Mouse (Mus musculus) telencephalon, adult 2 months (tissue): Measurements from ENCODE around the gene Shmt2.

Source experiments
- DNase-seq: peaks from one replicate; pipeline ENCODE4 v3.0.0-alpha.2; 2011; ENCODE audit warnings: low read depth, low spot score

Shmt2 gene

GRCm38 (mm10) chr10:127522088-127522581 is at the start of gene Shmt2:
Shmt2 (minus strand) TSS chr10:127522444.
- peak; percentile 88 for DNase-seq

DNA sequence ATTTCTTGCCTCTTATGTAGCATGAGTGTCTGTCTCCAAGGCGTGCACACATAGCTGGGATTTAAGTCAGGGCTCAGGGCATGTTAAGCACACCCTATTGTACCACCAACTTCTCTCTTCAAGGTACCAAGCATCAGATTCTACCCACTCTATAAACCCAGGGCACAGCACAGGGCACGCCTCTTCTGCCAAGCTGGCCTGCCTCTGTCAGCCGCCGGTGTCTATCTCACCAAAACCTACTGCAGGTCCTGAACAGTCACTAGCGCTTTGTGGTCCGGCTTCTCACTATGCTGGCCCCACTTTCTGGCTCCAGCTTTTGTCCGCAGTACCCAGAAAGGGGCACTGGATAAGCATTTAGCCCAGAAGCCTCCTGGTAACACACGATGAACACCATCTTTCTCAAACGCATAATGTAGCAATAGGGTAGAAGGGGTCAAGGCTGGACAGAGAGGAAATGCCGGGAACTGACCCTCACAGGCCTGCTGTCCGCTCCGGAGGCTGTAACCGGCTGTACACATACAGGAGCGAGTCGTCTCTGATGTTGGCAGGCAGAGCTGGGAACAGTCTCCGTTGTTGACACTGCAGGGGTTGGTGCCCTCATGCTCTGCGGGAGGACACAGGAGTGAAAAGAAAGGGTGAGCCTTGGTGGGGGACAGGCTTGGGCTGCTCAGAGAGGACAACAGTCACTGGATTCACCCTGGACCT is 48.8 kb upstream of the Shmt2 start:
- no peak for DNase-seq

DNA sequence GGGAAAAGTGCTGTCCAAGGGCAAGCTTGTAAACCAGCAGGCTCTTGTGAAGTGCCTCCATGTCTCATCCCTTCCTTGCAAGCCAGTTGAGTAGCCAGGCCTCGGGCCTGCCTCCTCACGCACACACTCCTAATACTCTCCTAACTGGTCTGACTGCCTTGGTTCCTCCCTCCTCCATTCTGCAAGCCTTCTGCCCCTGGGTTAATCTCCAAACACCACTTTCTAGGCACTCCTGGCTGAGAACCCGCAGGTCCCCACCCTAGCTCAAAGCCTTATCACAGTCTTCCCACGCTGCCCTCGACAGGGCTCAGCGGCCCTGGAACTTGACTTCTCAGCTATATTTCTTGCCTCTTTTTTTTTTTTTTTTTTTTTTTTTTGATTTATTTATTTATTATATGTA is 48.1 kb upstream of the Shmt2 start:
- no peak for DNase-seq

DNA sequence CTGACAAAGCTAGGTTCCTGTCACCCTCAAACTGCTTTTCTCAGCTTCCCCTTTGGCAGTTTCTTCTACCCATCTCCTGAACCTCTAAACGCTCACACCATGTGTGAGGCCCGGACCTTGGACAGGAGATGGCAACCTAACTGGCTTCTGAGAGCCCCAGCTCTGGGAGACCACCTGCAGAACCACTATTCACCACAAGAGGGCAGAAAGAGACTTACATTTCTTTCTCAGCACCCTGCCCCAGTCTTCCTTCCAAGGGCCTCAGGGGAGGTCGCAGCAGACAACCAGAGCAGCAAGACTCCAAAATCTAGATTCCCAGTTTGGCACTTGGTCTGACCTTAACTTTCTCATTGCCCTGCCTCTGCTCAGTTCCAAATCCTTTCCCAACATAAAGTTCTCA is 47.2 kb upstream of the Shmt2 start:
- no peak for DNase-seq

- DNase-seq: no peak
Observed at GRCm38 (mm10) chr10:127566553-127567326, 44.5 kb upstream of the Shmt2 start.

DNA sequence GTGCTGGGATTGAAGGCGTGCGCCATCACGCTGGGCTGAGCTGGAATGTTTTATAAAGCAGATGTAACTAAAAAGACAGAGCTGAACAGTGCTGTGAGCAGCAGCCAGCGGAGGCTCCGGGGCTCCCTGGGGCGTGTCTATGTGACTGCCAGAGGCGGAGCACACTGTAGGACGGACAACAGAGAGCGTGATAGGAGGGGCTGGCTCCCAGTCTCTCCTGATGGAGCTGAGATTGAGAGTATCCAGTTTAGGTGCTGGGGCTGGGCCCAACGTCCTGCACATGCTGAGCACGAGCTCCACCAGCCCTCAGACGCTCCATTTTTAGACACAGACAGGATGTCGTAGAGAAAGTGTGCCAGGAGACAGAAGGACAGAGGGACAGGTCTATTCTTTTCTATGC is 42.1 kb upstream of the Shmt2 start:
- peak; percentile 48 for DNase-seq

DNA sequence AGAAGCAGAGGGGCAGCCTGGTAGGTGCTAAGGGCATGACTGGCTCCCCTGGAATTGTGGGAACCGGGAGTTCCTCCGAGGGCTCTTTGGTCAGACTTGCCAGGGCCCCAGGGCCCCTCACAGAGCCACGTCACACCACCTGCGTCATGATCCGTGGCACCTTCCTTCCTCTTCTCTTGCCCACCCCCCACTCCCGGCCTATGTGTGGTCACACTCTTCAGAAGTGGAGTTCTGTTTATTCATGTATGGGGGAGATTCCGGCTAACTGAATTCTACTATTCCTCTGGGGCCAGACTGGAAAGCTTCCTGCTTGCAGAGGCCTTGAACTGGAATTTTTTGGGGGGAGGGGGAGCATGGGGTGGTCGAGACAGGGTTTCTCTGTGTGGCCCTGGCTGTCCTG is 41.6 kb upstream of the Shmt2 start:
- DNase-seq: no peak

DNA sequence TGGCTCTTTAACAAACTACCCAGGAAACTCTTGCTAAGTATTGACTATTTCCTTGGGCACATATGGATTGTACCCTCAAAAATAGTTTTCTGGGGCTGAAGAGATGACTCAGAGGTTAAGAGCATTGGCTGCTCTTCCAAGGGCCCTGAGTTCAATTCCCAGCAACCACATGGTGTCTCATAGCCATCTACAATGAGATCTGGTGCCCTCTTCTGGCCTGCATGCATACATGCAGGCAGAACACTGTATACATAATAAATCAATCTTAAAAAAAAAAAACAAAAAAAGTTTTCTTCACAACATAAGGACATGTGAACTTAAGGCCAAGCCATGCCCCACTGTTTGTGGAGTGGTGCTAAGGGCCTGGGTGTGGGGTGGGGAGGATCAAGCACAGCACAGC is 38.9 kb upstream of the Shmt2 start:
- DNase-seq: no peak

GRCm38 (mm10) chr10:127557397-127557796 is 35.2 kb upstream of the Shmt2 start:
- no peak for DNase-seq

DNA sequence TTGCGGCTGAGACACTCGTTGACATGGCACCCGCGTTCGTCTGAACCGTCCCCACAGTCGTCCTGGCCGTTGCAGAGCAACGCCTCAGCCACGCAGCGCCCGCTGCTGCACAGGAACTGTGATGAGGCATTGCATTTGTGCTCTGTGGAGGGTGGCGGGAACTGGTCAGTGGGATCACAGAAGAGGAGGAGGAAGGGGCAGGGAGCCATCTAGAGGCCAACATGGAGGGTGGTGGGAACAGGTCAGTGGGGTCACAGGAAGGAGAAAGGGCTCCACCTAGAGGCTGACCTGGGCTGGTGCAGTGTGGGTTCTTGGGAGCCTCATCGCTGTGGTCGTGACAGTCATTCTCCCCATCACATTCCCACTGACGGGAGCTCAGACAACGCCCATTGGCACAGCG is 33.5 kb upstream of the Shmt2 start:
- DNase-seq: no peak

DNA sequence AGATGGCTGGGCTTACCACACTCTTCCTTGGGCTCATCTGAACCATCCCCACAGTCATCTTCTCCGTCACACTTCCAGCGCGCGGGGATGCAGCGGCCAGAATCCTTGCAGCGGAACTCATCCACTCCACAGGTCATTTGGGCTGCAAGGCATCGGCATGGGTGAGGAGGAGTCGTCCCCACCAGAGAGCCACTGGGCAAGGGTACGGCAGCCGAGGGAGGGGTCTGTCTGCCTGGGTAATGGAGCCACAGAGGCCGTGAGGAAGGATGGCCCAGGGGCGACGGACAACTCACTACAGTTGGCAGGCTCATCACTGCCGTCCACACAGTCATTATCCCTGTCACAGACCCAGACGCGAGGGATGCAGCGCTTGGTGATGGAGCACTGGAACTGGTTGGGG is 27.6 kb upstream of the Shmt2 start:
- no peak for DNase-seq

DNA sequence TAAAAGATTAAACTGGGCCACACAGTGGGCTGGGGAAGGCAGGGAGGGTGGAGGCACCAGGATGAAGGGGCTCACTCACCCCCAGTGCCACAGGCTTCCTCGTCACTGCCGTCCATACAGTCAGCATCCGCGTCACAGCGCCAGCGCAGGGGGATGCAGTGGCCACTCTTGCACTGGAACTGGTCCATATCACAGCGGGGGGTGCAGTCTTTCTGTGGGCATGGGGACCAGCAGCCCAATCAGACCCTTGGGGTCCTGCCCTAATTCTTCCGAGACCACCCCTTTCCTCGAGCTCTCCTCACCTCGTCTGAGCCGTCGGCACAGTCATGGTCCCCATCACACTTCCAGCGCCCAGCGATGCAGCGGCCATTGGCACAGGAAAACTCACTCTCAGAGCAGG is 26.0 kb upstream of the Shmt2 start:
- DNase-seq: no peak

DNA sequence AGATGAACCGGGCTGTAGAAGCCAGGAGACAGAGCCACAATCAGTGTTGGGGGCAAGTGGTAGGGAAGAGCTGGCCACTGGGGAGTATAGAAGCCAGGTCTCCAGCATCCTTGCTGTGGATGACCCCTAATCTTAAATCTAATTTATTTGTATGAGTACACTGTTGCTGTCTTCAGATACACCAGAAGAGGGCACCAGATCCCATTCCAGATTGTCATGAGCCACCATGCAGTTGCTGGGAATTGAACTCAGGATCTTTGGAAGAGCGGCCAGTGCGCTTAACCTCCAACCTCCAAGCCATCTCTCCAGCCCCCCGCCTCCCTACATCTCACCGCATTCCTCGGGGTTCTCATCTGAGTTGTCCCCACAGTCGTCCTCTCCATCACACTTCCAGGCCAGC is 24.3 kb upstream of the Shmt2 start:
- no peak for DNase-seq

DNA sequence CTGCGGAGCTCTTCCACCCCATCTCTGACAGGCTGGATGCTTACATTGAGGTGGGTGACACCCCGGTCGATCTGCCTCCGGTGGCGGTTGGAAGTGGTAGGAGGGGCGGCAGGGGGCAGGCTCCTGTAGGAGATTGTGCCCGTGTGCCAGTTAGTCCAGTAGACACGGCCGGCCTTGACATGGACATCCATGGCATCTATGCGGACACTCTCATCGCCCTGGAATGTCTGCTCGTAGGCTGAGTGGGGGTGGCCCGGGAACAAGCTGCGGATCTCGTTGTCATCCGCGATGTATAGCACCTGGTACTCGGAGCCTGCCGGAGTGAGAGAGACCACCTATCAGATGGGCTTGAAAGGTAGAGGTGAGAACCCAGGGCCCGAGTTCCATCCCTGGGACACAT is 22.1 kb upstream of the Shmt2 start:
- no peak for DNase-seq

- no peak for DNase-seq
Observed at GRCm38 (mm10) chr10:127543916-127544315, 21.7 kb upstream of the Shmt2 start.

DNA sequence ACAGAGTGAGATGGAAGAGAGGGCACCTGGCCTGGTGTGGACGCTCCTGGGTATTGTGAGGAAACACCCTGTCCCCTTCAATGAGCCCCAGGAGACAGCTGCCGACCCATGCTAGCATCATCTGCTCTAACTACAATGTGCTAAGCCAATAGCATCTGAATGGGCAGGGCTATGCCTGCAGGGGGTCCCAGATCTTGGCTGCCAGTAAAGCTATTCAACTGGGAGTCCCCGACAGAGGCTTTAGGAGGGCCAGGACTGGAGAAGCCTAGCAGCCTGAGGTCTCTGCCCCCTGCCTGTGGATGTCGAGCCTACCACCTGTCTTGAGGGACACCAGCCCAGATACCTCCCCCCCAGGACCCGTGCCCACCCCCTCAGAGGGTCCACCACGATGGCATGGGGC is 20.5 kb upstream of the Shmt2 start:
- no peak for DNase-seq

- DNase-seq: peak; percentile 36
Observed at GRCm38 (mm10) chr10:127542084-127542483, 19.8 kb upstream of the Shmt2 start.

DNA sequence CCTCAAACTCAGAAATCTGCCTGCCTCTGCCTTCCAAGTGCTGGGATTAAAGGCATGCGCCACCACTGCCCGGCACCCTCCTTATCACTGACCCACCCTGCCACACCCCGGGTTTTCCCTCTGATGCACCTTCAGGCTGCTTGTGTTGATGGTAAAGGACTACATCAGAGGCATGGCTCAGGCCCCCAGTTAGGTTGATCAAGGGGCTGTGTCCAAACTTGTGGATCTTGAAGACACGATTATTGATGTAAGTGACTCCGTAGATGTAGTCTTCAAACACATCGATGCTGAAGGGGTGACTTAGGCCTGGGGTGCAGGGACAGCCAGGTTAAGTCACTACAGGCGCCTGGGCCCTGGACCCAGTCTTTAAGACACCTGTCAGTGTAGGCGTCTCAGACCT is 19.3 kb upstream of the Shmt2 start:
- DNase-seq: no peak

DNA sequence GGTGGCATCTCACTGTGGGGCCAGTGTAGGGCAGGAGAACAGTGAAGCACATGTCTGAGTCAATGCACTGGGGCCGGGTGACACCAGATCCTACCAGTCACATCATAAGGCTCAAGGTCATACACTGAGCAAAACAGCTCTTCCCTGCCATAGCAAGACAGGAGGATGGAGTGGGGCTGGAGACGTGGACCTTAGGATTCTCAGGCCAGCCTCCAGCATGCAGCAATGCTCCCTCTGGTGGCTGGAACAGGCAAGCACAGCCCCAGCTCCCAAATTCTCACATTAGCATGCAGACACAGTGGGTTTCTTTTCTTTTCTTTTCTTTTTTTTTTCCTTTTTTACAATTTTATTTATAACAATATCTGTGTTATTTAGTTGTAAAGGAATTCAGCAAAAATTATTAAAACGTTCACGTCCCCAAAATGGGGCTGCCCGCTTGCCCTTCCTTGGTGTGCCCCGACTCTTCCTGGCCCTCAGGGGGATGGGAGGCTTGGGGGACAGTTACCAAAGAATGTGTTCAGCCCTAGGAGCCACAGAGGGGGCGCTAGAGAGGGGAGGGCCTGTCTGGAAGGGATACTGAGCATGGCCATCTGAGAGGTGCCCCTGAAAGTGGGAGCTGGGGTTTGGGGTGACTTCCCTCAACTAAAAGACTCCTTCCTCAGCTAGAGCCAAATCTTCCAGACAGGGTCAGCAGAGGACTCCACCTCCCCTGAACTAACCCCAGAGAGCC is 15.8 kb upstream of the Shmt2 start:
- DNase-seq: peak; percentile 50

DNA sequence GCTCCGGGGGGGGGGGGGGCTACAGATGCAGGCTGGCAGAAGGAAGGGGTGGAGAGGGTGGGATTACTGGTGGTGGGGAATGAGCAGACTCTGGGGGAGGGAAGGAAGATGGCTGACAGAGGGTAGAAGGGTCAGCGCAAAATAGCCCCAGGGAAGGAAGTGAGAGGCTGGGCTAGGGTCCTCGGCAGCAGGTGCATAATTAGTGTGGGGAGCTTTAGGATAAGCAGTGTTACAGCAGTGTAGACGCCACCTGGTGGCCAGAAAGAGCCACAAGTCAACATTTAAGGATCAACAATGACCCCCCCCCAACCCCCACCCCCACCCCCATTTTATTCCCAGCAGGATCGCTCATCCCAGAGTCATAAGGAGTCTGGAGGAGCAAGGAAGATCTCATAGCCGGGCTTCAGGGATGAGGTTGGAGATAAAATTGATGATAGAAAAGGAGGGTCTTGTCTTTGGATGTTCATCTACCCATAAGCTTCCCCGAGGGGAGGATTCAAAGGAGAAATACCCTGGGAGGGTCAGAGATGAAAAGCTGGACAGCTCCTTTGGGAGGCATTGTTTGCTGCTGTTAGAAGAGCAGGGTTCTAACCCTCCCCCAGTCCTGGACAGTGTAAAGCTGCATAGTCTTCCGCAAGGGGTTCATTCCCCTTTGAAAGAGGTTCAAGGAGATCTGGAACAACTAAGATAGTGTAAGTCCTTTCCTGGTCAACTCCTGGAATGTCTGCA is 14.5 kb upstream of the Shmt2 start:
- DNase-seq: no peak

GRCm38 (mm10) chr10:127534929-127535384 is 12.7 kb upstream of the Shmt2 start:
- no peak for DNase-seq
